Mouse (Mus musculus): ENCODE results near the gene Grk6.

GRCm38 (mm10) chr13:55449205-55449604 lies 4.3 kb downstream of the Grk6 start:
- TF ChIP-seq CTCF (IDR thresholded peaks at IDR 0.05; ENCODE audit: borderline replicate concordance, insufficient read depth, low read depth, low read length) = no peak
- no peak for TF ChIP-seq POLR2A (IDR thresholded peaks at IDR 0.05; ENCODE audit: borderline replicate concordance, insufficient read depth, low read length)

Measured in cerebellum, adult 2 months (tissue).